Mouse (Mus musculus) ES-Bruce4 (cell line): Measurements from ENCODE around the gene Tmem245.

ENCODE experiments used
- CTCF ChIP-seq: IDR thresholded peaks from one replicate; pipeline ENCODE4 v1.8.1; 2011; ENCODE audit warnings: low read depth, low read length
- POLR2A ChIP-seq: IDR thresholded peaks from one replicate; pipeline ENCODE4 v1.8.1; 2011; ENCODE audit warnings: low read length; ENCODE audit not compliant: insufficient read depth

DNA sequence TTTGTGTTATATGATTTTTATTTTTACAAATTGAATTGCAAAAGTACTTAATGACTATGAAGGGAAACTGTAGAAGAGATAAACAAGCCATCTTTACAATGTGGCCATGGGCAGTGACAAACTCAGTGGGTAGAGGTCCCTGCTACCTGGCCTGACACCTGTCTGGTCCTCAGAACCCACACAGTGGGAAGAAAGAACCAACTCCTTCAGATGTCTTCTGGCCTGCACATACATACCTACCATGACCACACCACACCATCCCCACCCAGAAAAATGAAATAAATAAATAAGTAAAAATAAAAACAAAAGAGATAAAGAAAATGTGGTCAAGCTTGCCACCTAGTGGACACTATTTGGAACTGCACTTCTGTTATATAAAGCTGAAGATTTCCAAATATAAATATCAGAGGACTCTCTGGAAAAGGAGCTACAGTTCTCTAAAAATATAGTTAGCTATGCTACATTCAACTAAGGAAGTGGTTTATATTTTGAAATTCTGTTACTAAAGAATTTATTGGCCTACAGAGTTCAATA, 127.2 kb downstream of the Tmem245 start:
- no peak for TF ChIP-seq CTCF
- no peak for TF ChIP-seq POLR2A
